Mouse (Mus musculus) CD4-positive, CD25-positive, alpha-beta regulatory T cell, adult 2 months (primary cell): ENCODE data around the gene Arhgap10.

ENCODE experiments used
- DNase-seq: peaks from one replicate; pipeline ENCODE4 v3.0.0-alpha.2; 2012; ENCODE audit warnings: low read depth, low spot score

Arhgap10 gene

DNA sequence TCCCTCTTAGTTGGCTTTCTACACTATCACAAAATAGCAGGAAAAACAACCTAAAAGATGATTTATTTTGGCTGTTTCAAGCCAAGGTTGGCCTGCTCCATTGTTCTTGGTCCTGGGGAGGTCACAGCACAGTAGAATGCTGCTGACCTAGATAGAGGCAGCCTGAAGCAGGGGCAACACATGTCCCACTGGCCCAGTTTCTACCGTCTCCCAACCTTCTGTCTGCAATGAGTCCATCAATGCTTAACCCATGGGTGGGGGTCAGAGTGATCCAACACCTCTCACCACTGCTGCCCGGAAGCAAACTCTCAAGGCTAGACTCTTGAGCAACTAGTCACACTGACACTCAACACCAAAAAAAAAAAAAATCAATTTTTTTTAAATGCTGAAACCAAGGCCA, 31.0 kb downstream of the Arhgap10 start:
- DNase-seq = no peak

DNA sequence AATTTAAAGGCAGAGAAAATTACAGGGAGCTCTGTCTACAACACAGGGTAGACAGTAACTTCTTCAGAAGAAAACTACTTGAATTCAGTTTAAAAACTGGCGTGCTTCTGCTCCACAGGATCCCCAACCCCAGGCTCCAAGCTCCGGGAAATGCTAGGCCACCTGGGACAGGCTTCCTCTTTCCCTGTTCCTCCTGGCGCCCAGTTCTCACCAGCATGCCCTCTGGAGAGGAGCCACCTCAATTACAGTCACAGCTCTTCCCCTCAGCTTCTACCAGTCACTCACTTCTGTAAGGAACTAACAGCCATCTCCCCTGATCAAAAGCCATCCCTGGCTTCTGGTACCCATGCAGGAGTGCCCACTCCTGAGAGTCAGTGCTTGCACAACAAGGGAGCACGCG, 32.9 kb downstream of the Arhgap10 start:
- no peak for DNase-seq

DNA sequence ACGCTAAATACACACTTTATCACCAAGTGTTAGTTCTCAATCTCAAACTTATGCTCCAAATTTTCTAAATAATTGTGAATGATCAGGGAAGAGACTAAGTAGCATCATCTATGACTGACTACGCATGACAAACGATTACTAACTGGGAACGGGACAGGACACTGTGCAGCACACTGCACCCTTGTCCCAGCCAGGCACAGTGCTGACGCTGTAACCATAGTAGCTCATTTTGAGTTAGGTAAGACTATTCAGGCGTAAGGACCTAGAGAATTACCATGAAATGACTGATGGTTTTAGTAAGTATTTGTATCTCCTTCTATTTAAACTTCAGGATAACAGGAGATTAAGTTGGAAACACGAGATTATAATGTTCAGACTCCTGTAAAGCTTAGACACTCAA, 33.5 kb downstream of the Arhgap10 start:
- no peak for DNase-seq

DNA sequence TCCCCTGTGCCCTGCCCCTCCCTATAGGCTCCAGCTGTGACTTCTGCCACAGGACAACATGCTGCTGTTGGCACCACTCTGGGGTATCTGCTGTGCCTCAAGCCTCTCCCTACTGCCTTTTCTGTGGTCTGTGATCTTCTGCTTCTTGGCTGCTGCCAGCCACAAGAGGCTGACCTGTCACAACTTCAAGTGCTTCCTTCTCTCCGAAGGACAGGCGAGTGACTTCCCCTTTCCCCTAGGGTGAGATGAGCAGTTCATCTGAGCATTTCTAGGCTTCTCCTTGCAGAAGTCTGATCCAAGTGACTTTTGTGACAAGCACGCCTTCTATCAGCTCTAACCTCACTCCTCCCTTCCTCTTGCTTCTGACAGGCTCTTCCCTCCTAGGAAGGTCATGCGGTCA, 34.1 kb downstream of the Arhgap10 start:
- no peak for DNase-seq

DNA sequence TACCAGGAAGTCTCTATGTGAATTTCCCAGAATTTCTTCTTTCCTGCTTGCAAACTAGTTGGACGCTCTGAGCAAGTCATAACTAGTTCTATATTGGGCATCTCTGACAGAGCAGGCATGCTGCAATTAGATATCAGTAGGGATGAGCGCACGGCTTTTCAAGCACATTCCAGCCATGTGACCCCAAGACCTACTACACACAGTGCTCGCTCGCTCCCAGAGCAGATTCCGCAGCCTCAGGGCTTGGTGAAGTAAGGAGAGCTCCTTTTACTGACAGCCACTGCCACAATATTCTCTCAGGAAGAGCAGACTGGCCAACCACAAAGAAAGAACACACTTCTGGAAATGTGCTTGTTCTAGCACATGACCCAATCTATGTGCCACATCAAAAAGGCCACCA, 36.0 kb downstream of the Arhgap10 start:
- peak; percentile 10 for DNase-seq

DNA sequence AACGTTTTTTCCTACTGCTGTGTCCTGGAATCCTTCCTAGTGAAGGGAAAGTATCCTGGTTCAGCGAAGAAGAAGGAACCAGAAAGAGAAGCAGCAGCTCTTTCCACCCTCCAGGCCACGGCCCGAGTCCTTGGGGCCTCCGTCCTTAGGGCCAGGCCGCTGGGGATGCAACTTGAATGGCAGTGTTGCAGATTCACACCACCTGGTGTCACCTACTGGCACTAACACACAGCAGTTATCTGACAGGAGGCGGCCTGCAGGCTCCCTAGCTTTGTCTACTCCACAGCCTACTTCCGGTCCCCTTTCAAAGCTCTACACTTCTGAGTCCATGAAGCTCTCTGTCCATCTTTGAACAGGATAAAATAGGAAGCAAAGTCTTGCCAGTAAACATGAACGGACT, 37.8 kb downstream of the Arhgap10 start:
- DNase-seq = no peak

DNA sequence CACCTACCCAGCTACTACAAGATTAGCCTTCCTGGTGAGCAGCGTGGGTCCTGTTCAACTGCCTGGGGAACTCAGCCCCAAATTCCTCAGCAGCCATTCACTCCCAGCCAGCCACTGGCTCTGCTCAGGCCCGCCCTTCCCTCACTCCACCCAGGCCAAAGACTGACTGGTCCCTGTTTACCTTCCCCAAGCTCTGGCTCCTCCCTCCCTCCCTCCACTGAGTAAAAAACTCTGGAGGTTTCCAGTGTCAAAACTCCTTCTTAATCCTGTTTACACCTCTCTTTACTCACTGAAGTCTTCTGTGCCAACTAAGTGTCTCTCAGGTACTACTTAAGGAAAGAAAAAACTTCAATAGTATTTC, 38.9 kb downstream of the Arhgap10 start:
- no peak for DNase-seq

DNA sequence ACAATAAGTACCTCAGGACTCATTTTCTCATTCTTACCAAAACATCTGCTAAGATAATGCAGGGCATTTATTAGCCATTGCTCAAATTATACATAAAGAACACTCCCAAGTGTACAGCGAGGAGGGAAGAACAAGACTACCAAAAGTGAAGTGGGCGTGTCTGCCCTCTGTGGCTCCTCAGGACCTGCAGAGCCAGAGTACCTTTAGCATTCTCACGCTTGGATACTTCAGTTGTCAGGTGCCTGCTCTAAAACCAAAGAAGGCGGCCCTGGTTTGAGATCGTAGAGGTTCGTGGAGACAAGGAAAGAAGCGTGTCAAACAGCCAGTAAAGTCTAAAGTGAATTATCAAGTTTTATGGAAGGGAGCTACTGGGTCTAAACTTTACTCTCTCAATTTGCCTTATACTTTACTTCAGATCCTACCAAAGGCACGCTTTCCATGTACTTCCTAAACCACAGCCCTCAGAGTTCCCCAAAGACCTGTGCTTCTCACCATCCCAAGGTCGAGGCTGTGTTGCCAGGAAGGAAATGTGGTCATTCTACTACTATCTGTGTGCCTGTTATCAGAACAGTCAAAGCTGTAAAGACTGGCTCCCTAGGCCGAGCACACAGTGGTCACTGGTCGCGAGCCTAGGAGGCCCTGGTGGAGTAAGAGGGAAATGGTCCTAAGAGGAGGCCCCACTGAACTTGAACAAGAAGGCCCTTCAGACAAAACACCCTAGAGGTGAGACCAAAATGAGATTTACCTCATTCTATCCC, 39.4 kb downstream of the Arhgap10 start:
- no peak for DNase-seq

DNA sequence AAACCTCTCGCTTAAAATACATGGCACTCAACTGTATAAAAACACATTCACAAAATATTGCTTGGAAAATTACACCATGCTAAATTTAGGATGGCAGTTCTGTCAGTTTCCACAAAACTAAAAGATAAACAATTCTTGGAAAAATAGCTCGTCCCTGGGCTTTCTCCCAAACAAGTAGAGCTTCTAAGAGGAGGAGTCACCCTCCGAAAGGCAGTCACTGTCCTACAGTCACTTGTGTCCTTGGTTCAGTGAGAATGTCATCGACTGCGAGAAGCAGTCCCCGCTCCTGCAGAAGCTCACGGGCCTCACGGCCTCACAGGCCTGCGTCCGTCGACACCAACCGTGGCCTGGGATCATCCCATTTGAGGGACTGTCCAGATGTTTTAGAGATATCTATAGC, 40.1 kb downstream of the Arhgap10 start:
- no peak for DNase-seq

DNA sequence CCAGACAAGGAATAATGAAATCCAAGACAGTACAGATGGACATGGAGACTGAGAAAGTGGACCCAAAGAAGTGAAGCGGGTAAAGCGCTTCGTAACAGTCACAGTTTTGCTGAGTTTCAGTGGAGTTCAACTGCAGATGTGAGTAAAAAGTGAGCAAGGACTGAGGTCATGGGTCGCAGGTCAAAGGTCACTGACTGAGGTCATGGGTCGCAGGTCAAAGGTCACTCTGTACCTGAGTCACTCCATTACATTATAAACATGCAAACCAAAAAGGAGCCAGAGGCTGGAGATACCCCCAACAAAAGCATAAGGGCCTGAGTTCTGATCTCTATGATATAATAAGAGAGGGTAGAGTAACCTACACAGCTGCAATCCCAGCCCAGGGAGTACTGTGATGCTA, 43.1 kb downstream of the Arhgap10 start:
- DNase-seq = peak; percentile 12

DNA sequence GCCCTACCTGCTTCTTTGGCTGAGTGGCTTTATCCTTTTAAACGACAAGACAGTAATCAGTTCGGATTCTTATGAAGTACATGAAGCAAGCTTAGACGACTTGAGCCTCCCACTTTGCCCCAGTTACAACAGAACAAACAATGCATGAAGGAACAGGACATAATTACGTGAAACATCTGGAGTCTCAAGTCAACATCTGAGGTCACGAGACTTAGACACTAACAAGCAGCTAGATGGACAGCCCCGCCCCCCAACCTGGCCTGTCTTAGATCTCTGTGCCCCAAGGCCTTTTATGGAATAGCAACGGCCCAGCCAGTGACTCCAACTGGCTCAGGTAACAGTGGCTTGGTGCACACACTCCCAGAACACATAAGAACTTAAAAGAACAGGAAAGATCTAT, 44.0 kb downstream of the Arhgap10 start:
- DNase-seq = no peak

DNA sequence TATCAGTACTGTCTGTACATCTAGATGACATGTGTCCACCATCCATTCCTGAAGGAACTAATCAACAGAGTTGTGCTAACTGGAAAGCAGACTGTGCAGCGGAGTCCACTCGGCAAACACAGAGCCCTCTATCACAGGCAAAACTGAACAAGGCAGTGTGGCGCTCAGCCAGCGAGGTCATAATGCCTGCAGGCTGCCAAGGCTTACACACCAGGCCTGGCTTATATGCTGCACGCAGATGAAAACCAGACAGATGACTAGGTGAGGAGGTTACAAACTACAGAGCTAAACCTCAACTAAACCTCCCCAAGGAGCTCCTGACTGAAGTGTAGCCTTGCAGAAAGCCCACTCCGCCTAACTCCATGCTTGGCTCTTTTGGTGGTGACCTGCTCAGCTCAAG, 44.4 kb downstream of the Arhgap10 start:
- DNase-seq = no peak

DNA sequence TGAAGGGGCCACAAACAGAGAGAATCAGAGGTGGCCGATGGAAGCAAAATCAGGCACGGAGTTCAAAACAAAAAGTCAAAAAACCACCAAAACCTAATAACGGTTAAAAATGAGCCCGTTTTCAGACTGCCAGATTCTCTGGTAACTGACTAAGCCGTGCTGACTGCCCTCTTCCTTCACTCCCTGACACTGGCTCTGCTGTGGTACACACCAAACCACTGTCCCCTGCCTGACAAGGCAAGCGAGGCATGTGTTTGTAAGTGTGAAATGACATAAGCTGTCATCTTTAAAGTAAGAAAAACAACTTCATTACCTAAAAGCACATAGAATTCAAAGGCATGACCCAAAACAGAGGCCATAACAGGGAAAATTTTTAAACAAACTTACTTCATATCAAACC, 56.4 kb downstream of the Arhgap10 start:
- DNase-seq = no peak

DNA sequence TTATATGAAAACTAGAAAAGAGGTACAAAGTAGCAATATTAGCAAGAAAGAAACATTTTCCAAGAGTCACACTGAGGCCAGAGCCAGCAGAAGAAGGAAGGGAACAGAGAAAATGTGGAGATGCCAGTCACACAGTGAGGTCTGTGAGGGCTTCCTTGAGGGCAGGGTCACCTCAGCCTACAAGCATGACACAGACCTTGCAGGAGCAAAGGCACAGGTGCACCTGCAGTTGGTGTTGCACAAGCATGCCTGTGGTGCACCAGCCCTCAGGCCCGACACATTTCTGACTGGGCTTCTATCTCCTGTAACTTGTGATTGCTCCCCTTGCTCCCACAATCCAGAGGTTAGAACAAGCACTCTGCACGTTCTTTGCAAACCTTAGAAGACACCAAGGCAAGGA, 57.4 kb downstream of the Arhgap10 start:
- no peak for DNase-seq

DNA sequence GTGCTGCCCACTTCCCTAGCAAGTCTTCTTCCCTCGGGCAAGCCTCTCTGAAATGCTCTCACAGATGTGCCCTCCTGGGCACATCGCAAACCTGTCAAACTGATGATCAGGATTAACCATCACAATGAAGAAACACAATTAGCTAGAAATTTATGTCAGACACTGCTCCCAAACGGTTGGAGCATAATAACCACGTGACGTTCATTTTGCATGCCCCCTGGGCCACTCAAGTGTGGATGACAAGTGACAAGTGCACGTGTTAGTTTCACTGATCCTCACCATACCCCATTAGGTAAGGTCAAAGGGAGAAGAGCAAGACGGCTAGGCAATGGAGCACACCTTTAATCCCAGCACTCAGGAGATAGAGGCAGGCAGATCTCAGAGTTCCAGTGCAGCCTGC, 58.1 kb downstream of the Arhgap10 start:
- no peak for DNase-seq

DNA sequence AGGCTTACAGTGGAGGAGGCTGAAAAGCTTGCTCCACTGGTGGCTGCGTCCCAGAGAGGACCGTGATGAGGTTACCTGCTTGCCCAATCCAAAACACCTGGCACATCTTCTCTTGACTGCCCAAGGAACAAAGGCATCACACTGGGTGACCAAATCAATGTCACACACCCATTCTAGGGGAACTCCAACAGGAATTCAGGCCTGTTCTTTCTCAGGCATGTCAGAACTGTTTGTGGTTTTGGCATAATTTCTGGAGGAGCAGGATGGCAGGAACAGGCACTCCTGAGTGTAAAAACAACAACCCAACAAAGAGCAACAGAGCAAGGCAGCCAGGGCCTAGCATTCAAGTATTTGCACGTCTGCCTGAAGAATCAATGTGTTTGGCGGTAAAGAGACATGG, 59.2 kb downstream of the Arhgap10 start:
- no peak for DNase-seq

DNA sequence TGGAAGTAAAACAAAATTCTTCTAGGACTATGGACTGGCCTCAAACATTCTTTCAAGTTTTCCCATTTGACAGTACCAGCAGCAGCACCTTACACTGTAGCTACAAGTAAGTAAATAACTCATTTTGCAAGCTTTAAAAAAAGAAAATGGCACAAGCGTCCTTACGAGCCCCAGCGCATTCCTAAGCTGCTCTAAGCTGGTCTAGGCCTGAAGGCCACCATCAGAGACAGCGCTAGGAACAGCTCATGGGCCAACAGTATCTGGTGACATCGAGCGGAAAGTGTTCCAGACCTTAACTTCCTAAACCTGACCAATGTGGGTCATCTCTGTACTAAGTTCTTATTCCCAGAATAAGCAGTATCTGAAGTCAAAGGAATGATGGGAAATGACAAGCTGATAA, 61.5 kb downstream of the Arhgap10 start:
- DNase-seq = no peak

DNA sequence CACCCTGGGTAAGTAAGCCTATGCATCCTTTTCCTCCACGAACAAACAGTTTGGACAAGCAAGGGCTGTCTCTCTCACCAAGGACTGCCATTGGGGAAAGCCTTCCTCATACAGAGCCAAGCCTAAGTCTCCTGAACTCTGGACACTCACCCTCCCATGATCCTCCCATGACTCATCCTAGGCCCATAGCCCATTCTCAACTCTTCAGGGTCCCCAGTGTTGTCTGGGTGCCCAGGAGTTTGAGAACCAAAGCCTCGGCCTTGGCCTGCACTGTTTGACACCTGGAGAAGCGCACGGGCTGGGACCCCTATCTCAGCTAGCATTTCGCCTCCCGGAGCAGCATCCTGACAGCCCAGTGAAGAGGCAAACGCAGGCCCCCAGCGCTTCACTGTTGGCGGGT, 63.9 kb downstream of the Arhgap10 start:
- no peak for DNase-seq

DNA sequence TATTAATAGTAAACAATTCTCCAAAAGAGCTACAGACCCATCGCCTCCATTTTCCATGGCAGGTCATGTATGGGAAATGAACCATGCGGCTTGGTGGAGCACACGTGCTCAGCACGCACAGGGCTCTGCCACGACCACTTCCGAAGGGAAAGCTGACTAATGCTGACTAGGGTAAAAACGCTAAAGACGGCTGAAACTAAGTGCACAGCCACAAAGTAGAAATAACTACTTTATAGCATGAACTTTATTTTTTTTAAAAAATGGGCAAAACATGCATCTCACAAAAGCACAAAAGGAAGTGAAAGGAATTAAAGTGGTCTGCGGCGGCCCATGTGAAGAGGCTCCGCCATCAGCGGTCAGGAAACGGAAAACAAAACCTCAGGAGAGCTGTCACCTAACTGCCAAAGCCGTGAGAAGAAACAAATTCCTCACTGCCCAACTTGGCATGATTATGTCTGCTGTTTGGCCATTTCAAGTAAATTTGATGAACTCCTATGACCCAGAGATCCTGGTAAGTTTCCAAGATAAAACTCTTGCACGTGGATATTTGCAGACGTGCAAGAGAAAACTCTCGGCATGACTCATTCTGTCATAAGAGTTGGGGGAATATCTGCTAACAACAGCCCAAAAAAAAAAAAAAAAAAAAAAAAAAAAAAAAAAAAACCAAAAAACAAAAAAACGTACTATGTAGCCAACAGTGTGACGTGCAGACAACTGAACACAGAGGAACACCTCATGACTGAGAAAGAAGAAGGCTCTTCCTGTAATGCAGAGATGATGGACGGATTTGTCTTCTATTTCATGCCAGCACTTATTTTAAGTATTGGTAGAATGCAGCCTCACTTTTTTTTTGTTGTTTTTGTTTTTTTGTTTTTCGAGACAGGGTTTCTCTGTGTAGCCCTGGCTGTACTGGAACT, 66.0 kb downstream of the Arhgap10 start:
- DNase-seq = peak; percentile 68

DNA sequence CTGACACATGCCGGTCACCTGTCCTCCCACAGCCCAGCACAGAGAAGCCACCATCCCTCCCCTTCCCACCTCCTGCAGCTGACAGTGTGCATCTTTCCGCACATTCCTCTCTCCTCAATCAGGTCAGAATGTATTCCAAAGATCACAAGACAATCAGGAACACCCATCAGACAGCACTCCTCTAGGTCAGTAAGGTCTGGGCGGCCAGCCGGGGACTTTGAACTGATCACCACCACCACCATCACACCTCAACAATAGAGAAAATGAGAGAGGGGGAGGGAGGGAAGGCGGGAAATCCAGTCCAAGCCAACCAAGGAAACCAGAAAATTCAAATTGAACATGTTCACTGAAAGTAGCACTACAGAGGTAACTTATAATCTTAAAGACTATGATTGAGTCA, 66.7 kb downstream of the Arhgap10 start:
- DNase-seq = no peak

DNA sequence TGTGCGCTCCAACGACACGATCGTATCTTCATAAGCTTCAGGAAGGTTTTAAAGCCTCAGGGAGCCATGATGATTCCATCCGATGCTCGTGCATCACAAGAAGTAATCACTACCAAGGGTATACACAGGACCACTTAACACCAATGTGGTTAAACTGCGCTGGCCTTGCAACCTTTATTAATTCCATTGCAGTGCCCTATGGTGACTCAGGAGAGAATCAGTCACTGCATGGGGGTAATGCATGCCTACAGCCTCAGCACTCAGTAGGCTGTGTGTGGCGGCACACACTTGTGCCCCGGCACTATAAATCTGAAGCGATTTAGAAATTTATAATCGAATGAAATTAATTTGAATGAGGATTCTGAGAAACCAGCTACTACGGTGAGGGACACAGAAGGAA, 71.5 kb downstream of the Arhgap10 start:
- DNase-seq = no peak

DNA sequence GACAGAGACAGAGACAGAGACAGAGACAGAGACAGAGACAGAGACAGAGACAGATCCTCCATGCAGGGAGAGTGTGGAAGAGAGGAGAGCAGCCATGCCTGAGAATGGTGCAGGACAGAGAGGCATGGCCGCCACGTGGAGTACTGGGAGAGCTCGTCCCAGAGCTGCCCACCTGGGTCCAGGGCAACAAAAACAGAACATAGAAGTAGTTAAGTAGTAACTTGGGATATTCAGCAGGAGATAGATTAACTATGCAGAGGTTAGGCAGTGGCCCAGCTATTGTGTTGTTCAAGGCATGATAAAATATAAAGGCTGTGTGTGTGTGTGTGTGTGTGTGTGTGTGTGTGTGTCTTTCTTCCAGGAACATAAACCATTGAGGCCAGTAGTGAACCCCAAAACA, 72.1 kb downstream of the Arhgap10 start:
- DNase-seq = no peak
